Mouse (Mus musculus) CH12.LX (cell line): ENCODE results near the gene Tln2.

Source experiments
- CHD1 ChIP-seq: IDR thresholded peaks from 2 replicates; pipeline ENCODE4 v1.6.1; 2012; ENCODE audit warnings: low read depth, low read length, improper control_type of control experiment, inconsistent platforms
- CHD2 ChIP-seq: IDR thresholded peaks from 2 replicates; pipeline ENCODE4 v1.6.1; 2011; ENCODE audit warnings: low read length, improper control_type of control experiment
- CTCF ChIP-seq, 2 experiments: IDR thresholded peaks in 1 of 2; conservative IDR thresholded peaks in 1 of 2; 2 replicates each; pipeline ENCODE4 v1.5.1; 2011 to 2012; ENCODE audit warnings: low read depth in 2 of 2, low read length in 2 of 2, improper control_type of control experiment in 1 of 2, inconsistent platforms in 1 of 2, mild to moderate bottlenecking in 1 of 2, moderate library complexity in 1 of 2
- HCFC1 ChIP-seq: IDR thresholded peaks from 2 replicates; pipeline ENCODE4 v1.6.1; 2012; ENCODE audit warnings: low read depth, mild to moderate bottlenecking, inconsistent platforms, low read length, improper control_type of control experiment
- MAFK ChIP-seq: IDR thresholded peaks from 2 replicates; pipeline ENCODE4 v1.6.1; 2011; ENCODE audit warnings: low read length, improper control_type of control experiment; ENCODE audit not compliant: insufficient replicate concordance
- NELFE ChIP-seq: IDR thresholded peaks from 2 replicates; pipeline ENCODE4 v1.6.1; 2011; ENCODE audit warnings: low read depth, low read length, improper control_type of control experiment
- POLR2A ChIP-seq: IDR thresholded peaks from 2 replicates; pipeline ENCODE4 v1.6.1; 2011; ENCODE audit warnings: low read depth, mild to moderate bottlenecking, improper control_type of control experiment, low read length
- USF1 ChIP-seq: IDR thresholded peaks from 2 replicates; pipeline ENCODE4 v1.6.1; 2014; ENCODE audit warnings: low read depth, mild to moderate bottlenecking, inconsistent platforms, low read length, improper control_type of control experiment
- ZC3H11A ChIP-seq: IDR thresholded peaks from 2 replicates; pipeline ENCODE4 v1.6.1; 2012; ENCODE audit warnings: low read depth, mild to moderate bottlenecking, inconsistent platforms, low read length, improper control_type of control experiment

- TF ChIP-seq USF1, result no peak
- TF ChIP-seq POLR2A, result no peak
- no peak for TF ChIP-seq CTCF (conservative IDR thresholded peaks at IDR 0.05 in 1 of 2, IDR thresholded peaks at IDR 0.05 in 1 of 2; ENCODE audit: low read depth in 2 of 2, low read length in 2 of 2)
- no peak for TF ChIP-seq CHD1
- TF ChIP-seq MAFK, result no peak
- TF ChIP-seq NELFE, result no peak
- no peak for TF ChIP-seq ZC3H11A
- TF ChIP-seq HCFC1, result no peak
- no peak for TF ChIP-seq CHD2
These were observed 47.8 kb upstream of the Tln2 start for GRCm38 (mm10) chr9:67607268-67607667.
